Mouse (Mus musculus): ENCODE data around the gene Ntrk2. TPM values are rescaled to one million over a fixed set of nuclear protein-coding genes. Genes with fewer than 3 reads are reported as not detected.

Gene Ntrk2
- polyA plus RNA-seq, 2 experiments from 2014 or later: not detected

- ATAC-seq: no peak
Observed at GRCm38 (mm10) chr13:58927656-58928226, 121.4 kb downstream of the Ntrk2 start.

- ATAC-seq: no peak
Observed at GRCm38 (mm10) chr13:58928668-58929436, 122.5 kb downstream of the Ntrk2 start.

- no peak for ATAC-seq
Observed at GRCm38 (mm10) chr13:58930161-58930560, 123.8 kb downstream of the Ntrk2 start.

- ATAC-seq: no peak
Observed at GRCm38 (mm10) chr13:58933126-58933525, 126.8 kb downstream of the Ntrk2 start.

GRCm38 (mm10) chr13:58934576-58935110 lies 128.3 kb downstream of the Ntrk2 start:
- no peak for ATAC-seq

DNA sequence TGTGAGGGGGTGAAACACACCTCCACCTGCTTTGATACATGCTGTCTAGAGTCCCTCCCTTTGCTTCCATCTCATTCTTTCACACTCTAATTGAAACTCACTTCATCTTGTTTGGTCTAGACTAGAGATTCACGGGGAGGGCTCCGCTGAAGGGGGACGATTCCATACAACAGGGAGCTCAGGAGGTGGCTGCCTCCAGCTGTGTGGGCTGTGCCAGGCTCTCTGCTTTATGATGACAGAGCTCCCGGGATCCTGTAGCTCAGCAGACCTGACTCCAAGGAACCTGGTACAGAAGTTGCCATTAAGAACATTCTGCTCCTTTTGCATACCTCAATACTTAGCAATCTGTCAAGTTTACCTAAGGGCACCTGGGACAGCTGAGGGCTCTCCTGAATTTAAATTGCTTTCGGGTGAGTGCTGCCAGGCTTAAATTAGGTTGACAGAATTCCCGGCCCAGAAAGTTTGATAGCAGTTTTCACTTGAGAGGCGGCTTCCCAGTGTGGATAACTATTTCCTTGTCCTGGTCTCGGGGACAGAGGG lies 129.7 kb downstream of the Ntrk2 start:
- ATAC-seq: no peak

GRCm38 (mm10) chr13:58937884-58938283 lies 131.5 kb downstream of the Ntrk2 start:
- no peak for ATAC-seq

DNA sequence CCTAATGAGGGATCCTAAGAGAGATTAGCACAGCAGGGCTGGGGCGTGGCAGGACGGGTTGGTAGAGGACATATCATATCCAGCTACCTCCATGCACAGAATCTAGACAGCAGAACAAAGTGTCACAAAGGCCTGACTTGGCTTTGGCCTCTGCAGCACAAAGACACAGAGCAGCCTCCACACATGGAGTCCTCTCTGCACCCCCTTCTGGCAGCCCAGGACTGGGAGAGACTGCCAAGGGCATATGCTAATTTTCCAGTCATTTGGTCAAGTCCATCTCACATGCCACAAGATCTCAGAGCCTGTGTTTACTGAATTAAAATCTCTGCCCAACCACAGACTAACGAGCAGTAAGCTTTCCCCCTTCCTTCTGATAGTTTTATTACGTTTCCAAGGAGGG lies 132.1 kb downstream of the Ntrk2 start:
- no peak for ATAC-seq

- no peak for ATAC-seq
Observed at GRCm38 (mm10) chr13:58940208-58940607, 133.8 kb downstream of the Ntrk2 start.

DNA sequence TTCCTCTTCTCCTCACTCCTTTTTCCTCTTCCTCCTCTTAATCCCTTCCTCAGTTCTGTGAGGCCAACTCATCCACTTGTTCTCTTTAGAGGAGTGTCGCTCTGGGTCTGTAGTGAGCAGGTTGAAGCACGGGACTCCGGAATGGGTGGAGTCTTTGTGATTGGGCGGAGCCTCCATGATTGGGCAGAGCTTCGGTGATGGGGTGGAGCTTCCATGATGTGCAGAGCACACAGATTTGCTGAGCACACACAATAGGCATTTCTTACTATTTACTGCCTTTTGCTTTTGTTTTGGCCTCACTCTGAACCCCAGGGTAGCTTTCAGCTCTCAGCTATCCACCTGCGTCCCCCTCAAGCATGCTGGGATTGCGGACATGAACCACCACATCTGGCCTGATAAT lies 134.4 kb downstream of the Ntrk2 start:
- no peak for ATAC-seq

DNA sequence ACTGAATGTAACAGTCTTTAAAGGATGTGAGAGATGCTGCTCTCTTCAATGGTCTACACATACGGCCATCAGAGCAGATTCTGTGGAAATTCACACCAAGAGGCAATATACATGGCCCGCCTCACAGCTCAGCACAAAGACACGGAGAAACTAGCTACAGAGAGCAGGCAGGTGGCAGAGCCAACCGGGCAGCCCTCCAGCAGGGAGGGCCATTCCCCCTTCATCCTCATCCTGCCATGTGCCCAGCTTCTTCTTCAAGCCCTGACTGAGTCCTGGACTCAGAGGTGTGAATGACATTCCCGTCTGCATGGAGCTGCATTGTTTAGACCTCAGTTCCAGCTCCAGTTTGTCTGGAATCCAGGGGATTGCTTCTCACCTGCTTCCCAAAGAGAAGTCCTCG lies 139.4 kb downstream of the Ntrk2 start:
- no peak for ATAC-seq

DNA sequence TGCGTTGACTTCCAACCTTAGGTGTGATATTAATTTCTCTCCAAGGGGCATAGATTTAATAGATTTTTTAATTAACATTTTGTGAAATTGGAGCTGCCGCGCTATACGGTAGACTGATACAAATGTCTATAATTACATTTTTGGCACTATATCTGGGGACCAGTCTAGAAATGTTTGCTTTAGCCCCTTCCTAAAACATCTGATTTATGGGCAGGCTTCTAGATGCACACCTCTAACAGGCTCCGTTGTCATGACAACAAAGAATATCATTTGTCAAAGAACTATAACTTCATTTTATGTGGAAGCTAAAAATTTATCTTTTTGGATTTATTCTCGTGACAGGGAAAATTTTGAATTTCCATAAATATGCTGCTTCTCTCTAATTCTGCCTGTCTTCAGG lies 140.2 kb downstream of the Ntrk2 start:
- no peak for ATAC-seq

GRCm38 (mm10) chr13:58947056-58947455 lies 140.7 kb downstream of the Ntrk2 start:
- ATAC-seq: no peak

DNA sequence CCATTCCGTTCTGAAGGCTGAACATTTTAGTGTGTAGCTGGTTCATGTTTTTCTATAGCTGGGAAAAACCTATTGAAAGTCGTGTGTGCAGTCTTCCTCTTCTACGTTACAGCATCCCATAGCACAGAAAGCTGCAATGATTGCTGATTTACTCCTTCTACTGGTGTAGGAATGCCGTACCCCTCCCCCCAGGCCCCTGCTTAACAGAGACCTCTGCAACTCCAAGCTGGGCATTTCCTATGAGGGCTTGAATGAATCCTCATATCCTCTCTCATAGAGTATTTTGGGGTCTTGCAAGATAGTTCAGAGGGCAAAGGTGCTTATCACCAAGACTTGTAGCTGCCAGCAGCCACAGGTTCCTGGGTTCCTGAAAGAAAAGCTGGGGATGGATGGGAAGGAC lies 148.0 kb downstream of the Ntrk2 start:
- no peak for ATAC-seq

GRCm38 (mm10) chr13:58954764-58955163 lies 148.4 kb downstream of the Ntrk2 start:
- no peak for ATAC-seq

GRCm38 (mm10) chr13:58955237-58955777 lies 148.9 kb downstream of the Ntrk2 start:
- no peak for ATAC-seq

GRCm38 (mm10) chr13:58958171-58958904 lies 152.0 kb downstream of the Ntrk2 start:
- no peak for ATAC-seq

GRCm38 (mm10) chr13:58960321-58960720 lies 154.0 kb downstream of the Ntrk2 start:
- ATAC-seq: no peak

- no peak for ATAC-seq
Observed at GRCm38 (mm10) chr13:58964701-58965359, 158.5 kb downstream of the Ntrk2 start.

DNA sequence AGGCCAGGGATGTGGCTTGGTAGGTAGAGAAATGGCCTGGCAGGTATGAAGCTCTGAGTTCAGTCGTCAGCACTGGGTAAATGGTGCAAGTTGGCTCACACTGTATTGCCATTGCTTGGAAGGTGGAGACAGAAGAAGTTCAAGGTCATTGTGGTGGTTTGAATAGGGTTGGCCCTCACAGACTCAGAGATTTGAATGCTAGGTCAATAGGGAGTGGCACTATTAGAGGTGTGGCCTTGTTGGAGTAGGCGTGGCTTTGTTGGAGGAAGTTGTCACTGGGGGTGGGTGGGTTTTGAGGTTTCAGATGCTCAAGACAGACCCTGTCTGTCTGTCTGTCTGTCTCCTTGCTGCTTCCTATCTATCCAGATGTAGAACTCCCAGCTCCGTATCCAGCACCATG lies 159.5 kb downstream of the Ntrk2 start:
- no peak for ATAC-seq

- ATAC-seq: no peak
Observed at GRCm38 (mm10) chr13:58966466-58966865, 160.1 kb downstream of the Ntrk2 start.

- no peak for ATAC-seq
Observed at GRCm38 (mm10) chr13:58968168-58968567, 161.8 kb downstream of the Ntrk2 start.

Measured in activated CD4-positive, CD25-positive, alpha-beta regulatory T cell, adult 4 months (primary cell).